Mouse (Mus musculus) C2C12 (cell line): ENCODE data around the gene Car10. TPM values are rescaled to one million over a fixed set of nuclear protein-coding genes. Genes with fewer than 3 reads are reported as not detected.

Experiments
- H3K27me3 ChIP-seq: one replicate; pipeline ENCODE4 v1.6.1; 2011; ENCODE audit not compliant: control insufficient read depth, insufficient read depth, insufficient read length
- H3K36me3 ChIP-seq: one replicate; pipeline ENCODE4 v1.6.1; 2011; ENCODE audit not compliant: control insufficient read depth, insufficient read depth
- H3K4me3 ChIP-seq: one replicate; pipeline ENCODE4 v1.5.1; 2011; ENCODE audit warnings: mild to moderate bottlenecking, control low read depth; ENCODE audit not compliant: poor library complexity, insufficient read depth, severe bottlenecking
- H3K79me2 ChIP-seq: one replicate; pipeline ENCODE4 v1.6.1; 2011; ENCODE audit not compliant: control insufficient read depth, insufficient read depth
- H3K79me3 ChIP-seq: one replicate; pipeline ENCODE4 v1.6.1; 2011; ENCODE audit warnings: low read depth, control low read depth
- H3ac ChIP-seq: one replicate; pipeline ENCODE3; 2011; ENCODE audit warnings: low read depth; ENCODE audit not compliant: control insufficient read depth, insufficient read length
- CEBPB ChIP-seq: IDR thresholded peaks from one replicate; pipeline ENCODE4 v1.6.1; 2011; ENCODE audit warnings: low read depth, mild to moderate bottlenecking, control low read depth, moderate library complexity
- CTCF ChIP-seq: IDR thresholded peaks from one replicate; pipeline ENCODE4 v1.5.1; 2011; ENCODE audit not compliant: control insufficient read depth, insufficient read depth, insufficient read length
- FOSL1 ChIP-seq: IDR thresholded peaks from one replicate; pipeline ENCODE4 v1.8.0; 2011; ENCODE audit warnings: mild to moderate bottlenecking, low read length; ENCODE audit not compliant: poor library complexity, insufficient read depth, severe bottlenecking
- MAX ChIP-seq: IDR thresholded peaks from one replicate; pipeline ENCODE4 v1.6.1; 2011; ENCODE audit warnings: mild to moderate bottlenecking, control low read depth
- MYOD1 ChIP-seq: IDR thresholded peaks from one replicate; pipeline ENCODE4 v1.6.1; 2011; ENCODE audit warnings: low read depth; ENCODE audit not compliant: control insufficient read depth, insufficient read length
- MYOG ChIP-seq: IDR thresholded peaks from one replicate; pipeline ENCODE4 v1.6.1; 2011; ENCODE audit not compliant: control insufficient read depth, insufficient read length; ENCODE audit errors: extremely low read depth
- USF1 ChIP-seq: IDR thresholded peaks from one replicate; pipeline ENCODE4 v1.6.1; 2011; ENCODE audit warnings: low read depth, mild to moderate bottlenecking, control low read depth, moderate library complexity
- polyA plus RNA-seq: library from polyadenylated mRNA; unstranded; fragments of >200 nt; fragmentation: generic; extraction: Trizol; gene quantifications from one replicate; pipeline ENCODE4 v1.2.1, GENCODE M21; 2012; ENCODE audit warnings: missing spikeins

Car10 gene
- polyA plus RNA-seq, 1 experiment = not detected

GRCm38 (mm10) chr11:93470771-93471170, 372.9 kb downstream of the Car10 start:
- no peak overlapping the region for H3K4me3 ChIP-seq
- H3K79me3 ChIP-seq = no peaks in the 10 kb centered on the region
- no peaks in the 10 kb centered on the region for H3K79me2 ChIP-seq
- no peaks in the 10 kb centered on the region for H3K36me3 ChIP-seq
- H3K27me3 ChIP-seq = no peaks in the 10 kb centered on the region
- H3ac ChIP-seq = no peak overlapping the region
- TF ChIP-seq CEBPB (no peak), FOSL1 (no peak), USF1 (no peak), CTCF (no peak)

- TF ChIP-seq MAX (no peak), USF1 (no peak), FOSL1 (no peak), MYOG (no peak), CTCF (no peak), CEBPB (no peak)
- Histone ChIP-seq H3K4me3 (no peak overlapping the region), H3K79me2 (no peaks in the 10 kb centered on the region), H3K79me3 (no peaks in the 10 kb centered on the region), H3K27me3 (no peaks in the 10 kb centered on the region), H3K36me3 (no peaks in the 10 kb centered on the region), H3ac (no peak overlapping the region)
Measured at GRCm38 (mm10) chr11:93471573-93472179, 373.8 kb downstream of the Car10 start.

GRCm38 (mm10) chr11:93484661-93485060, 386.8 kb downstream of the Car10 start:
- TF ChIP-seq CEBPB (no peak), CTCF (no peak), MAX (no peak), USF1 (no peak), FOSL1 (no peak), MYOG (no peak), MYOD1 (no peak)
- Histone ChIP-seq H3K79me2 (no peaks in the 10 kb centered on the region), H3K36me3 (no peaks in the 10 kb centered on the region), H3K4me3 (no peak overlapping the region), H3ac (no peak overlapping the region), H3K27me3 (no peaks in the 10 kb centered on the region), H3K79me3 (no peaks in the 10 kb centered on the region)

GRCm38 (mm10) chr11:93487021-93487420, 389.2 kb downstream of the Car10 start:
- H3K27me3 ChIP-seq = no peaks in the 10 kb centered on the region
- H3K79me2 ChIP-seq = no peaks in the 10 kb centered on the region
- TF ChIP-seq CEBPB (no peak), CTCF (no peak), USF1 (no peak), FOSL1 (no peak), MAX (no peak), MYOD1 (no peak), MYOG (no peak)

GRCm38 (mm10) chr11:93487913-93488604, 390.2 kb downstream of the Car10 start:
- H3ac ChIP-seq = no peak overlapping the region
- no peaks in the 10 kb centered on the region for H3K79me2 ChIP-seq
- no peak overlapping the region for H3K4me3 ChIP-seq
- H3K79me3 ChIP-seq = no peaks in the 10 kb centered on the region
- H3K27me3 ChIP-seq = no peaks in the 10 kb centered on the region
- H3K36me3 ChIP-seq = no peaks in the 10 kb centered on the region
- TF ChIP-seq CEBPB = no peak
- TF ChIP-seq CTCF = no peak
- TF ChIP-seq MYOG = no peak
- TF ChIP-seq FOSL1 = no peak
- TF ChIP-seq USF1 = no peak
- no peak for TF ChIP-seq MYOD1
- no peak for TF ChIP-seq MAX

More at GRCm38 (mm10) chr11:93487021-93487420, 389.2 kb downstream of the Car10 start:
- Histone ChIP-seq H3K4me3 (no peak overlapping the region), H3ac (no peak overlapping the region), H3K79me3 (no peaks in the 10 kb centered on the region), H3K36me3 (no peaks in the 10 kb centered on the region)

GRCm38 (mm10) chr11:93490211-93490820, 392.5 kb downstream of the Car10 start:
- TF ChIP-seq MAX = no peak
- no peak for TF ChIP-seq USF1
- no peak for TF ChIP-seq CTCF
- TF ChIP-seq MYOG = no peak
- TF ChIP-seq FOSL1 = no peak
- no peak for TF ChIP-seq MYOD1
- TF ChIP-seq CEBPB = no peak
- Histone ChIP-seq H3K36me3 (no peaks in the 10 kb centered on the region), H3K79me2 (no peaks in the 10 kb centered on the region), H3K79me3 (no peaks in the 10 kb centered on the region), H3K4me3 (no peak overlapping the region), H3K27me3 (no peaks in the 10 kb centered on the region), H3ac (no peak overlapping the region)
